Mouse (Mus musculus) heart, adult 2 months (tissue): Measurements from ENCODE around the gene Plekhm1.

Experiments
- CTCF ChIP-seq: fragments of 200-600 bp; IDR thresholded peaks from 2 replicates; pipeline ENCODE4 v1.8.1; 2022; ENCODE audit warnings: antibody characterized with exemption, mild to moderate bottlenecking, moderate library complexity
- POLR2A ChIP-seq: fragments of 200-500 bp; IDR thresholded peaks from 2 replicates; pipeline ENCODE4 v1.6.1; 2011; ENCODE audit warnings: mild to moderate bottlenecking, low read depth, low read length, control low read depth; ENCODE audit not compliant: insufficient read depth

GRCm38 (mm10) chr11:103338671-103339070, 73.8 kb downstream of the Plekhm1 start:
- TF ChIP-seq POLR2A (no peak), CTCF (no peak)
